Mouse (Mus musculus) granulocyte monocyte progenitor cell, adult 5-6 weeks (primary cell): ENCODE measurements around the gene Tnip1. TPM values are rescaled to one million over a fixed set of nuclear protein-coding genes. Genes with fewer than 3 reads are reported as not detected.

Experiments
- total RNA-seq, 2 experiments: library from RNA; stranded (forward) in 1 of 2; stranded (reverse) in 1 of 2; fragments of 200-712, 200-1000 nt in 1 of 2; fragments of >200 nt in 1 of 2; fragmentation: Nextera tagmentation in 1 of 2; gene quantifications; 2 replicates each; pipeline ENCODE4 v1.2.3; 2014 to 2017

Tnip1 gene
- total RNA-seq, 2 experiments from 2014 or later = 27.7 to 28.0 TPM

Other genes starting within 250 kb of the Tnip1 start
- 41.6 and 47.5 TPM in 2 replicates for gene Cdc42se2, start 175.2 kb downstream of the Tnip1 start, total RNA-seq (2014; fragmentation: Nextera tagmentation)
- 48.0 and 48.6 TPM in 2 replicates for gene Cdc42se2, start 175.2 kb downstream of the Tnip1 start, total RNA-seq (2017)
- 4.0 and 9.3 TPM in 2 replicates for gene Lyrm7, start 102.0 kb downstream of the Tnip1 start, total RNA-seq (2014; fragmentation: Nextera tagmentation)
- 2.0 and 11.1 TPM in 2 replicates for gene Lyrm7, start 102.0 kb downstream of the Tnip1 start, total RNA-seq (2017)
- 686 and 699 TPM in 2 replicates for gene Hint1, start 96.5 kb downstream of the Tnip1 start, total RNA-seq (2014; fragmentation: Nextera tagmentation)
- gene Hint1, start 96.5 kb downstream of the Tnip1 start, total RNA-seq (2017) = 600 and 654 TPM in 2 replicates
- 24.9 and 29.6 TPM in 2 replicates for gene Gpx3, start 60.5 kb downstream of the Tnip1 start, total RNA-seq (2014; fragmentation: Nextera tagmentation)
- gene Gpx3, start 60.5 kb downstream of the Tnip1 start, total RNA-seq (2017) = 1.6 and 4.0 TPM in 2 replicates
- 61.0 and 65.6 TPM in 2 replicates for gene Anxa6, start 70.5 kb upstream of the Tnip1 start, total RNA-seq (2014; fragmentation: Nextera tagmentation)
- gene Anxa6, start 70.5 kb upstream of the Tnip1 start, total RNA-seq (2017) = 70.8 and 77.7 TPM in 2 replicates
- gene Ccdc69, start 115.2 kb upstream of the Tnip1 start, total RNA-seq (2014; fragmentation: Nextera tagmentation) = 16.8 and 18.9 TPM in 2 replicates
- gene Ccdc69, start 115.2 kb upstream of the Tnip1 start, total RNA-seq (2017) = 21.1 and 22.7 TPM in 2 replicates
- 84.3 and 86.4 TPM in 2 replicates for gene Gm2a, start 135.2 kb upstream of the Tnip1 start, total RNA-seq (2014; fragmentation: Nextera tagmentation)
- gene Gm2a, start 135.2 kb upstream of the Tnip1 start, total RNA-seq (2017) = 61.3 and 72.4 TPM in 2 replicates
- gene Slc36a3, start 188.8 kb upstream of the Tnip1 start, total RNA-seq (2014; fragmentation: Nextera tagmentation) = not detected in 2 replicates
- gene Slc36a3, start 188.8 kb upstream of the Tnip1 start, total RNA-seq (2017) = not detected in 2 replicates
- gene Slc36a2, start 222.2 kb upstream of the Tnip1 start, total RNA-seq (2014; fragmentation: Nextera tagmentation) = 6.5 and 7.6 TPM in 2 replicates
- gene Slc36a2, start 222.2 kb upstream of the Tnip1 start, total RNA-seq (2017) = 1.9 and 2.8 TPM in 2 replicates
- gene Slc36a1, start 241.4 kb upstream of the Tnip1 start, total RNA-seq (2014; fragmentation: Nextera tagmentation) = 52.6 and 53.3 TPM in 2 replicates
- 11.4 and 12.9 TPM in 2 replicates for gene Slc36a1, start 241.4 kb upstream of the Tnip1 start, total RNA-seq (2017)